Mouse (Mus musculus): ENCODE results near the gene Lsm7. TPM values are rescaled to one million over a fixed set of nuclear protein-coding genes. Genes with fewer than 3 reads are reported as not detected.

Gene Lsm7
- polyA plus RNA-seq, 1 experiment from 2014 or later, result 218 TPM

- Histone ChIP-seq H3K9ac (ENCODE audit: low read depth, low read length) (no peak overlapping the region), H3K27ac (ENCODE audit: low read depth, low read length) (no peak overlapping the region), H3K9me3 (replicated peaks; ENCODE audit: control insufficient read depth, low read length) (no peaks in the 10 kb centered on the region), H3K4me3 (ENCODE audit: low read depth, low read length) (no peak overlapping the region), H3K4me1 (ENCODE audit: control insufficient read depth, insufficient read depth, low read length) (peaks cover 10% of the 10 kb centered on the region), H3K36me3 (ENCODE audit: control insufficient read depth, insufficient read depth, low read length) (no peaks in the 10 kb centered on the region), H3K4me2 (no peak overlapping the region), H3K27me3 (ENCODE audit: control insufficient read depth, insufficient read depth, low read length) (peaks cover 53% of the 10 kb centered on the region)
- ATAC-seq (replicated peaks; ENCODE audit: insufficient number of reproducible peaks, low FRiP score, low TSS enrichment), result no peak
- WGBS (ENCODE audit: insufficient replicate concordance), result 57% methylated on average over 8 of the region's 8 CpGs
Observed at GRCm38 (mm10) chr10:80845055-80845693, 9.8 kb downstream of the Lsm7 start.

GRCm38 (mm10) chr10:80843931-80844547 is 11.0 kb downstream of the Lsm7 start, which contains the start of gene Lingo3:
Gene Lingo3 (minus strand): TSS chr10:80844039.
- no peaks in the 10 kb centered on the region for H3K36me3 ChIP-seq (ENCODE audit: control insufficient read depth, insufficient read depth, low read length)
- WGBS (ENCODE audit: insufficient replicate concordance), result 6% methylated on average over 40 of the region's 51 CpGs
- peak within 1 kb of the TSS; percentile 64 for H3K9ac ChIP-seq (ENCODE audit: low read depth, low read length)
- peak within 1 kb of the TSS; percentile 79 for H3K4me2 ChIP-seq
- H3K4me1 ChIP-seq (ENCODE audit: control insufficient read depth, insufficient read depth, low read length), result peaks cover 10% of the 10 kb centered on the region
- no peaks in the 10 kb centered on the region for H3K9me3 ChIP-seq (replicated peaks; ENCODE audit: control insufficient read depth, low read length)
- H3K27ac ChIP-seq (ENCODE audit: low read depth, low read length), result no peak within 1 kb of the TSS
- peaks cover 55% of the 10 kb centered on the region for H3K27me3 ChIP-seq (ENCODE audit: control insufficient read depth, insufficient read depth, low read length)
- ATAC-seq (replicated peaks; ENCODE audit: insufficient number of reproducible peaks, low FRiP score, low TSS enrichment), result no peak
- peak within 1 kb of the TSS; percentile 47 for H3K4me3 ChIP-seq (ENCODE audit: low read depth, low read length)

- Histone ChIP-seq H3K27me3 (ENCODE audit: control insufficient read depth, insufficient read depth, low read length) (peaks cover 59% of the 10 kb centered on the region), H3K9ac (ENCODE audit: low read depth, low read length) (peak overlapping the region; percentile 64), H3K27ac (ENCODE audit: low read depth, low read length) (no peak overlapping the region), H3K4me3 (ENCODE audit: low read depth, low read length) (peak overlapping the region; percentile 47), H3K9me3 (replicated peaks; ENCODE audit: control insufficient read depth, low read length) (no peaks in the 10 kb centered on the region), H3K4me1 (ENCODE audit: control insufficient read depth, insufficient read depth, low read length) (peaks cover 11% of the 10 kb centered on the region), H3K36me3 (ENCODE audit: control insufficient read depth, insufficient read depth, low read length) (no peaks in the 10 kb centered on the region), H3K4me2 (peak overlapping the region; percentile 79)
- 0 out of 2 replicates have a peak, but pooled peaks have one; percentile 31 for ATAC-seq (replicated peaks; ENCODE audit: insufficient number of reproducible peaks, low FRiP score, low TSS enrichment)
- 7% methylated on average over 32 of the region's 32 CpGs for WGBS (ENCODE audit: insufficient replicate concordance)
Observed at GRCm38 (mm10) chr10:80843087-80843930, 11.7 kb downstream of the Lsm7 start.

GRCm38 (mm10) chr10:80842334-80842733 is 12.7 kb downstream of the Lsm7 start:
- H3K27me3 ChIP-seq (ENCODE audit: control insufficient read depth, insufficient read depth, low read length), result peaks cover 62% of the 10 kb centered on the region
- ATAC-seq (replicated peaks; ENCODE audit: insufficient number of reproducible peaks, low FRiP score, low TSS enrichment), result no peak
- WGBS (ENCODE audit: insufficient replicate concordance), result 79% methylated on average over 15 of the region's 15 CpGs

GRCm38 (mm10) chr10:80841685-80842084 is 13.3 kb downstream of the Lsm7 start:
- H3K4me2 ChIP-seq, result no peak overlapping the region
- no peaks in the 10 kb centered on the region for H3K9me3 ChIP-seq (replicated peaks; ENCODE audit: control insufficient read depth, low read length)
- H3K9ac ChIP-seq (ENCODE audit: low read depth, low read length), result no peak overlapping the region
- H3K27me3 ChIP-seq (ENCODE audit: control insufficient read depth, insufficient read depth, low read length), result peaks cover 67% of the 10 kb centered on the region
- H3K4me3 ChIP-seq (ENCODE audit: low read depth, low read length), result no peak overlapping the region
- H3K36me3 ChIP-seq (ENCODE audit: control insufficient read depth, insufficient read depth, low read length), result no peaks in the 10 kb centered on the region
- no peak overlapping the region for H3K27ac ChIP-seq (ENCODE audit: low read depth, low read length)
- ATAC-seq (replicated peaks; ENCODE audit: insufficient number of reproducible peaks, low FRiP score, low TSS enrichment), result no peak
- H3K4me1 ChIP-seq (ENCODE audit: control insufficient read depth, insufficient read depth, low read length), result peaks cover 26% of the 10 kb centered on the region
- 80% methylated on average over 2 of the region's 2 CpGs for WGBS (ENCODE audit: insufficient replicate concordance)

More at GRCm38 (mm10) chr10:80842334-80842733, 12.7 kb downstream of the Lsm7 start:
- Histone ChIP-seq H3K9ac (ENCODE audit: low read depth, low read length) (no peak overlapping the region), H3K4me1 (ENCODE audit: control insufficient read depth, insufficient read depth, low read length) (peaks cover 19% of the 10 kb centered on the region), H3K9me3 (replicated peaks; ENCODE audit: control insufficient read depth, low read length) (no peaks in the 10 kb centered on the region), H3K4me2 (no peak overlapping the region), H3K36me3 (ENCODE audit: control insufficient read depth, insufficient read depth, low read length) (no peaks in the 10 kb centered on the region), H3K27ac (ENCODE audit: low read depth, low read length) (no peak overlapping the region), H3K4me3 (ENCODE audit: low read depth, low read length) (no peak overlapping the region)

GRCm38 (mm10) chr10:80839848-80840247 is 15.2 kb downstream of the Lsm7 start:
- 53% methylated on average over 6 of the region's 6 CpGs for WGBS (ENCODE audit: insufficient replicate concordance)

GRCm38 (mm10) chr10:80838346-80838912 is 16.6 kb downstream of the Lsm7 start:
- Histone ChIP-seq H3K9me3 (replicated peaks; ENCODE audit: control insufficient read depth, low read length) (no peaks in the 10 kb centered on the region), H3K9ac (ENCODE audit: low read depth, low read length) (0 out of 2 replicates have a peak overlapping the region, but pooled peaks have one; percentile 56), H3K36me3 (ENCODE audit: control insufficient read depth, insufficient read depth, low read length) (no peaks in the 10 kb centered on the region), H3K4me3 (ENCODE audit: low read depth, low read length) (no peak overlapping the region), H3K27me3 (ENCODE audit: control insufficient read depth, insufficient read depth, low read length) (peaks cover 69% of the 10 kb centered on the region), H3K4me2 (no peak overlapping the region), H3K4me1 (ENCODE audit: control insufficient read depth, insufficient read depth, low read length) (peaks cover 31% of the 10 kb centered on the region), H3K27ac (ENCODE audit: low read depth, low read length) (peak overlapping the region; percentile 57; the same call in 1 of the 2 replicates)
- WGBS (ENCODE audit: insufficient replicate concordance), result 53% methylated on average over 2 of the region's 2 CpGs
- ATAC-seq (replicated peaks; ENCODE audit: insufficient number of reproducible peaks, low FRiP score, low TSS enrichment), result no peak

More at GRCm38 (mm10) chr10:80839848-80840247, 15.2 kb downstream of the Lsm7 start:
- peaks cover 69% of the 10 kb centered on the region for H3K27me3 ChIP-seq (ENCODE audit: control insufficient read depth, insufficient read depth, low read length)
- H3K9ac ChIP-seq (ENCODE audit: low read depth, low read length), result no peak overlapping the region
- ATAC-seq (replicated peaks; ENCODE audit: insufficient number of reproducible peaks, low FRiP score, low TSS enrichment), result no peak
- H3K36me3 ChIP-seq (ENCODE audit: control insufficient read depth, insufficient read depth, low read length), result no peaks in the 10 kb centered on the region
- no peak overlapping the region for H3K4me2 ChIP-seq
- no peaks in the 10 kb centered on the region for H3K9me3 ChIP-seq (replicated peaks; ENCODE audit: control insufficient read depth, low read length)
- H3K4me1 ChIP-seq (ENCODE audit: control insufficient read depth, insufficient read depth, low read length), result peaks cover 38% of the 10 kb centered on the region
- H3K4me3 ChIP-seq (ENCODE audit: low read depth, low read length), result no peak overlapping the region
- H3K27ac ChIP-seq (ENCODE audit: low read depth, low read length), result no peak overlapping the region

- no peak for ATAC-seq (replicated peaks; ENCODE audit: insufficient number of reproducible peaks, low FRiP score, low TSS enrichment)
- peaks cover 66% of the 10 kb centered on the region for H3K27me3 ChIP-seq (ENCODE audit: control insufficient read depth, insufficient read depth, low read length)
- 32% methylated on average over 2 of the region's 2 CpGs for WGBS (ENCODE audit: insufficient replicate concordance)
- H3K4me3 ChIP-seq (ENCODE audit: low read depth, low read length), result no peak overlapping the region
- H3K9me3 ChIP-seq (replicated peaks; ENCODE audit: control insufficient read depth, low read length), result no peaks in the 10 kb centered on the region
- H3K4me2 ChIP-seq, result no peak overlapping the region; the same call in 1 of the 2 replicates
- H3K4me1 ChIP-seq (ENCODE audit: control insufficient read depth, insufficient read depth, low read length), result peaks cover 31% of the 10 kb centered on the region
- H3K36me3 ChIP-seq (ENCODE audit: control insufficient read depth, insufficient read depth, low read length), result no peaks in the 10 kb centered on the region
- H3K27ac ChIP-seq (ENCODE audit: low read depth, low read length), result peak overlapping the region; percentile 57; the same call in 1 of the 2 replicates
- 0 out of 2 replicates have a peak overlapping the region, but pooled peaks have one; percentile 56 for H3K9ac ChIP-seq (ENCODE audit: low read depth, low read length)
Observed at GRCm38 (mm10) chr10:80837827-80838226, 17.2 kb downstream of the Lsm7 start.

Measured in heart, embryonic 11.5 days (tissue).